ENCODE assay signal across 7 mouse cellular contexts in the genomic region with DNA sequence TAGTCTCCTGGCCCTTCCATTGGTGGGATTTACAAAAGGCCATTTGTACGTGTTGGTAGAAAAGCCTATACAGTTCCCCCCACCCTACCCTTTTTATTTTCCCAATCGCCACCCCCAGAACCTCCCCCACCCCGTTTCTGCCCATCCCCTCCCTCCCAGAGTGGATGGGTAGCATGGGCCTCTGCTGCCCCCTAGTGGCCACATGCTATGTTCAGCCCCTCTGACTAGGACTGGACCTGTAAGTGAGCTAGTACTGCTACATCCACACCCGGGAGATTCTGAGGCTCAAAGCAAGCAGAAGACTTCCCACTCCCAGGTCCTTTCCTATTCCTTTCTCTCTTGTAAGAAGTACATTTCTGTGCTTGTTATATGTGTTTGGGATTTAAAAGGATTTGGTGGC. TPM values are rescaled to one million over a fixed set of nuclear protein-coding genes. Genes with fewer than 3 reads are reported as not detected.
DNase-seq lines count a peak whose midpoint lies in the region; TF ChIP-seq lines count a peak whose summit lies in the region.

No protein-coding gene starts in this region.

- no peak overlapping the region for H3K4me3 ChIP-seq in E14TG2a.4 (replicated peaks; ENCODE audit: low read length)

- peaks cover 50% of the 10 kb centered on the region for H3K4me1 ChIP-seq in E14TG2a.4 (replicated peaks; ENCODE audit: low read depth, low read length)

- H3K36me3 ChIP-seq in E14TG2a.4 (ENCODE audit: insufficient read depth, low read length) = no peaks in the 10 kb centered on the region

- no peaks in the 10 kb centered on the region for H3K9me3 ChIP-seq in E14TG2a.4 (ENCODE audit: low read length)

- peak; percentile 51 for TF ChIP-seq CTCF in E14TG2a.4 (conservative IDR thresholded peaks at IDR 0.05; ENCODE audit: low read length)

- H3K27me3 ChIP-seq in E14TG2a.4 (ENCODE audit: insufficient read depth, low read length) = peaks cover 70% of the 10 kb centered on the region

- DNase-seq in adrenal gland, adult 18-20 months (ENCODE audit: low spot score in 2 of 2) = peak; percentile 80 to 81
- peak; percentile 77 for DNase-seq in embryo, embryonic 11 days
- DNase-seq in heart, adult 9 months (ENCODE audit: low spot score in 2 of 2) = peak; percentile 41 to 47
- DNase-seq in layer of hippocampus, adult 11-12 months (ENCODE audit: low spot score) = peak; percentile 83
- DNase-seq in lung, postnatal 36 days = peak; percentile 84
- DNase-seq in right cerebral cortex, postnatal 4 days = peak; percentile 90

RNA-seq across cellular contexts. Expression of a gene that starts 32.6 kb away (rescaled TPM):
- total RNA-seq in adrenal gland, adult 18-20 months (2021) = 1,000 to 10,000 TPM in 1 of 2 experiments, 100 to 1,000 TPM in 1; 220 to 1,206 TPM

RNA-seq across cellular contexts. Expression of a gene that starts 48.5 kb away (rescaled TPM):
- total RNA-seq in adrenal gland, adult 18-20 months (2021) = 1 to 10 TPM; 2.6 to 4.2 TPM
